Mouse (Mus musculus) natural killer cell, adult 2 months (primary cell): Measurements from ENCODE around the gene Zfp786.

Experiments
- DNase-seq, 2 experiments: peaks; one replicate each; pipeline ENCODE4 v3.0.0; 2022; ENCODE audit warnings: low spot score in 2 of 2

The Zfp786 gene

GRCm38 (mm10) chr6:47821236-47821635, 9.4 kb downstream of the Zfp786 start:
- no peak for DNase-seq

- DNase-seq, result no peak
These were observed 10.9 kb downstream of the Zfp786 start for GRCm38 (mm10) chr6:47819626-47820325.

GRCm38 (mm10) chr6:47818721-47819120, 11.9 kb downstream of the Zfp786 start:
- DNase-seq, result no peak

GRCm38 (mm10) chr6:47816151-47816550, 14.5 kb downstream of the Zfp786 start:
- no peak for DNase-seq

GRCm38 (mm10) chr6:47813257-47813878, 17.3 kb downstream of the Zfp786 start, which contains the start of gene Pdia4:
Pdia4 (minus strand) TSS chr6:47813430.
- peak; percentile 97 to 98 for DNase-seq

- no peak for DNase-seq
These were observed 18.3 kb downstream of the Zfp786 start for GRCm38 (mm10) chr6:47812271-47812915.

- no peak for DNase-seq
These were observed 19.3 kb downstream of the Zfp786 start for GRCm38 (mm10) chr6:47811324-47811723.

GRCm38 (mm10) chr6:47810181-47810580, 20.5 kb downstream of the Zfp786 start:
- DNase-seq, result peak in 1 of 2 experiments; percentile 15

- no peak for DNase-seq
These were observed 21.6 kb downstream of the Zfp786 start for GRCm38 (mm10) chr6:47809053-47809452.

GRCm38 (mm10) chr6:47808545-47808944, 22.1 kb downstream of the Zfp786 start:
- no peak for DNase-seq

GRCm38 (mm10) chr6:47807419-47807818, 23.2 kb downstream of the Zfp786 start:
- DNase-seq, result no peak

- DNase-seq, result no peak
These were observed 25.1 kb downstream of the Zfp786 start for GRCm38 (mm10) chr6:47805520-47805919.

GRCm38 (mm10) chr6:47799079-47799478, 31.6 kb downstream of the Zfp786 start:
- peak; percentile 65 to 78 for DNase-seq

GRCm38 (mm10) chr6:47794106-47794830, 36.4 kb downstream of the Zfp786 start:
- no peak for DNase-seq

- DNase-seq, result no peak
These were observed 37.4 kb downstream of the Zfp786 start for GRCm38 (mm10) chr6:47793284-47793683.

GRCm38 (mm10) chr6:47792533-47792932, 38.1 kb downstream of the Zfp786 start:
- DNase-seq, result no peak

- DNase-seq, result no peak
These were observed 39.9 kb downstream of the Zfp786 start for GRCm38 (mm10) chr6:47790745-47791144.

GRCm38 (mm10) chr6:47788821-47789220, 41.8 kb downstream of the Zfp786 start:
- no peak for DNase-seq

GRCm38 (mm10) chr6:47787941-47788736, 42.5 kb downstream of the Zfp786 start:
- peak; percentile 83 to 87 for DNase-seq

- no peak for DNase-seq
These were observed 45.8 kb downstream of the Zfp786 start for GRCm38 (mm10) chr6:47784707-47785412.
